Mouse (Mus musculus) heart, postnatal 0 days (tissue): ENCODE results near the gene Gadd45gip1.

Experiments
- CTCF ChIP-seq: IDR thresholded peaks from 2 replicates; pipeline ENCODE4 v1.5.1; 2016; ENCODE audit warnings: antibody characterized with exemption, control low read depth, low read depth
- EP300 ChIP-seq: IDR thresholded peaks from 2 replicates; pipeline ENCODE4 v1.6.1; 2016; ENCODE audit warnings: antibody characterized with exemption, low read depth

GRCm38 (mm10) chr8:84816117-84816516 lies 15.2 kb upstream of the Gadd45gip1 start:
- no peak for TF ChIP-seq CTCF
- TF ChIP-seq EP300 = no peak
